Mouse (Mus musculus) erythroblast, embryonic 14.5 days (primary cell): Measurements from ENCODE around the gene Cnksr1.

Experiments
- GATA1 ChIP-seq: IDR thresholded peaks from 2 replicates; pipeline ENCODE4 v1.6.1; 2012; ENCODE audit warnings: low read length, inconsistent platforms, mixed read lengths
- TAL1 ChIP-seq: IDR thresholded peaks from 3 replicates; pipeline ENCODE4 v1.6.1; 2012; ENCODE audit warnings: low read length, inconsistent platforms, mixed read lengths

DNA sequence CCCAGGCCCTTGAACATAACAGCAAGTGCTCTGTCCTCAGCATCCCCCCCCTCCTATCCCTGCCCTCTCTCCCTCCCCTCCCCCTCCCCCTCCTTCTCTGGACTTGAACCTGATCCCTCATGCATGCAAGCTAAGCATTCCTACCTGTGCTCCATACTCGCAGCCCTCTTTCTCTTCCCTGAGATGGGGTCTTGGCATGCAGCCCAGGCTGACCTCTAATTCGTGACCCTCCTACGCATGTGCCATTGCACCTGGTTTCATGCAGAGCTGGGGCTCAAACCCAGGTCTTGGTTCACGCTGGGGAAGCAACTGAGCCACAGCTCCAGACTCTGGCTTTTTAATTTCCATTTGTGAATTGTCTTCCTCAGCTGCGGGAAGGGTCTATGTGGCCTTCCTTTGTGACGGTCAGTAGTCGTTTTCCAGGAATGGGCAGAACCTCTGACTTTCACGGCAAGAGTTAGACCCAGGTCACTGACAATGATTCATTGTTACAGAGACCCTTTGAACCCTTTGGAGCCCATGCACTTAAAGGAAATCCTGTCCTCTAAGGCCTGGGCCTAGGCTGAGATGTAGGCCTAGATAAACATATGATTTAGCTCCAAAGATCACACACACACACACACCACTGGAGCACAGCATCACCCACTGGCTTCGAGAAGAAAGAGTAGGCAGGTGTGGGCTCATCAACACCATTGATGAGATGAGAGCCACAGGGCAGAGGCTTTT, 27.8 kb upstream of the Cnksr1 start:
- TF ChIP-seq GATA1: no peak
- no peak for TF ChIP-seq TAL1
